Mouse (Mus musculus): ENCODE results near the gene Zscan12.
A peak's percentile ranks its signal among the peaks of the same experiment; 100 is the strongest.
"Not testable (repeated sequence)": the region's sequence is repeated elsewhere in the genome, so short reads cannot be mapped to it uniquely, and the experiment has no call there.

Gene Zscan12

GRCm38 (mm10) chr13:21362621-21363248 is at the start of gene Zscan12:
TSS of gene Zscan12 (plus strand) at chr13:21362820.
- DNase-seq: peak; percentile 98

GRCm38 (mm10) chr13:21312854-21313253 is 49.8 kb upstream of the Zscan12 start:
- no peak for DNase-seq

GRCm38 (mm10) chr13:21313903-21314302 is 48.7 kb upstream of the Zscan12 start:
- no peak for DNase-seq

- DNase-seq: no peak
Measured at GRCm38 (mm10) chr13:21320262-21320661, 42.4 kb upstream of the Zscan12 start.

GRCm38 (mm10) chr13:21321890-21322494 is 40.6 kb upstream of the Zscan12 start:
- DNase-seq: peak; percentile 52

GRCm38 (mm10) chr13:21322509-21323375 is 39.9 kb upstream of the Zscan12 start:
- DNase-seq: peak; percentile 77

- no peak for DNase-seq
Measured at GRCm38 (mm10) chr13:21323405-21323804, 39.2 kb upstream of the Zscan12 start.

- peak; percentile 75 for DNase-seq
Measured at GRCm38 (mm10) chr13:21326191-21326590, 36.4 kb upstream of the Zscan12 start.

GRCm38 (mm10) chr13:21326657-21327211 is 35.9 kb upstream of the Zscan12 start:
- DNase-seq: peak; percentile 94

GRCm38 (mm10) chr13:21327424-21327823 is 35.2 kb upstream of the Zscan12 start:
- DNase-seq: peak; percentile 74

GRCm38 (mm10) chr13:21346610-21347009 is 16.0 kb upstream of the Zscan12 start, which contains the start of gene Olfr1367:
TSS of gene Olfr1367 (plus strand) at chr13:21346910.
- no peak for DNase-seq

GRCm38 (mm10) chr13:21350593-21350992 is 12.0 kb upstream of the Zscan12 start:
- DNase-seq: no peak

- DNase-seq: peak; percentile 9
Measured at GRCm38 (mm10) chr13:21363719-21364118, 1.1 kb downstream of the Zscan12 start.

- DNase-seq: no peak
Measured at GRCm38 (mm10) chr13:21366635-21367034, 4.0 kb downstream of the Zscan12 start.

GRCm38 (mm10) chr13:21372700-21373099 is 10.1 kb downstream of the Zscan12 start:
- no peak for DNase-seq

GRCm38 (mm10) chr13:21377773-21378172 is 15.2 kb downstream of the Zscan12 start:
- DNase-seq: no peak

GRCm38 (mm10) chr13:21395211-21395610 is 32.6 kb downstream of the Zscan12 start:
- DNase-seq: no peak

GRCm38 (mm10) chr13:21395623-21396022 is 33.0 kb downstream of the Zscan12 start:
- no peak for DNase-seq

GRCm38 (mm10) chr13:21396048-21396447 is 33.4 kb downstream of the Zscan12 start:
- DNase-seq: not testable (repeated sequence)

- DNase-seq: no peak
Measured at GRCm38 (mm10) chr13:21397486-21397885, 34.9 kb downstream of the Zscan12 start.

- no peak for DNase-seq
Measured at GRCm38 (mm10) chr13:21401166-21401565, 38.5 kb downstream of the Zscan12 start.

GRCm38 (mm10) chr13:21401636-21402286 is 39.1 kb downstream of the Zscan12 start:
- DNase-seq: peak; percentile 48

Data from embryo, embryonic 11 days (tissue).